Mouse (Mus musculus) CH12F3 (cell line): ENCODE results near the gene Snx18.

Source experiments
- in situ Hi-C: fragments of 300-500 bp; cut with MboI; formaldehyde crosslinking; loops from 2 replicates; pipeline ENCODE4 v1.14.3; 2020; ENCODE audit warnings: low sequenced_read_pairs

The Snx18 gene

DNA sequence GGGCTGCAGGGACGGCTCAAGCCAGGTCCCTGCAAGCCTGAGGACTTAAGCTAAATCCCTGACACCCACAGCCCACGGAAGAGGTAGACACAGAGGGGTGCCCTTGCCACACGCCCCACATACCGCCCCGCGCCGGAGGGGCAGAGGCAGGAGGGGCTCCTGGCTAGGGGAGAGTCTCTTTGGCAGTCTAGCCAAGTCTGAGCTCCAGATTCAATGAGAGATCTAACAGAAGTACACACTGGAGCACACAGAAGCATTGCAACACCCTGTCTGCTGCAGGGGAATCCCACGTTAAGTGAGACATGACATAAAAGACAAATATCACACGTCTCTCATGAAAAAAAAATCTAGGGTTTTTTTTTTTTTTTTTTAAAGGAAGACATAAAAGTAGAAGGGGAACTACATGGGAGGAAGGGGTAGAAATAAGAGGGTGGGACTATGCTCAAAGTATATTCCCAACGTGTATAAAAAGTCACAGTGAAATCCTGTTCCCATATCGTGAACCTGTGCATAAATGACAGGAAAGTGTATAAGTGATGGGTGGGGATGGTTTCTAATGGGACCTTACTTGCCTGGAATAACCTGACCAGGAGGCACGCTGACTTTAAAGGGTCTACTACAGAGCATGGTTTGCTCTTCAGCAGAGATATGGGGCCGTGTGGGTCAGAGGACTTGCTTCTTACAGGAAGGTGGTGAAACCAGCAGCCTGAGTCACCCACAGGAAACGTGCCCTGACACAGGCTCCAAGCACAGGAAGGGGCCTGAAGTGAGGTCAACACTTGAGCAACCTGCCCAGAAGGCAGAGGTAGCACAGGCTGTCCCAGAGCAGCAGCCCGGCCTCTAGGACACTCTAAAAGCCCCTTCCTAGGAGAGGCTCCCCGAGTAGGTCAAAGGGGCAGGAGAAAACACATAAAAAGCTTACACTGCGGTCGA lies 17.6 kb downstream of the Snx18 start:
- in situ Hi-C loops, result no loop called here

- in situ Hi-C loops, result no loop called here
These were observed 18.4 kb downstream of the Snx18 start for GRCm38 (mm10) chr13:113599701-113600530.

DNA sequence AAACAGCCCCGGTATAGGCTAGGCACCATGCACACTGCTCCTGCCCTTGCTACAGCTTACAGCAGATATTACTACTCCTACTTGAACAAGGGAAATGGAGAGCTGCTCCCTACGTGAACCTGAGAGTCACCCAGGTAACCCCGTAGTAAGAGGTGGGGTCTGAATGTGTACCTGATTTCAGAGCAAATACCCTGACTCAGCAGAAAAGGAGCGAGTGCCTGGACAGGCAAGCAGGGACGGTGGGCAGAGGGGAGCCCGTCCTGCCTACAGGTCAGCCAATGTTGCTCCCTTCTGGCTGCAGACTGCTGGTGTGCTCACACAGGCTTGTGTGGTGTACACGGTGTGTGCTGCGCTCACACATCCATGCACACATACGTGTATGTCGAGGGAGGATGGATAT lies 20.7 kb downstream of the Snx18 start:
- in situ Hi-C loops, result no loop called here

DNA sequence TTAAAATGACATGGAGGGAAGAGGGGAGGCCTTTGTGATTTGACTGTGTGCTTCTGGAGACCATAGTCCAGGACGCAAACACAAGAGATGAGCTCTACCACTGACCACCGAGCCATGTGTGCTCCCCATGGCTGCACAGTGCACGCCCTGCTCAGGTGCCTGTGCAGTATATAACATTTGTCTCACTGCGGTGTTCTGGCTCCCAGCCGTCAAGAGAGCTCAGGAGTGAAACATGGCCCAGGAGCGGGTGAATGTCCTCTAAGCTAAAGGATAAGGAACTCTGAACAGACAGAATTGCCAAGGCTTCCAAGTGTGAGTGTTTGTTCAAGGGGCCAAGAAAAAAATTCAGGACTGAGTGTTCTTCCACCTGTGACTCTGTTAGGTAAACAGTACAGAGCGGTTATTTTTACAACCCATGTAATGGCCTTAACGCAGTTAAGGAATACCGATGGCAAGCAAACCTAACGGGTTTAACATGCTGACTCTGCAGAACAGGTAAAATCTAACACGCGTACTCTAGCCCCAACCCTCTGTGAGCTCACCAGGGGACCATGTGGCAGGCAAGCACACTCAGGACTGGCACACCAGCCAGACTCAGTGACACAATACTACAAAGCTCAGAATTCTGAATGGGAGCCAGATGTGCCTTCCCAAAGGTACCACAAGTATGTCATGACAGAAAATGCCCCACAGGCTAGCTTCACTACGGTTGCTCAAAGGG lies 21.4 kb downstream of the Snx18 start:
- in situ Hi-C loops, result no loop called here

DNA sequence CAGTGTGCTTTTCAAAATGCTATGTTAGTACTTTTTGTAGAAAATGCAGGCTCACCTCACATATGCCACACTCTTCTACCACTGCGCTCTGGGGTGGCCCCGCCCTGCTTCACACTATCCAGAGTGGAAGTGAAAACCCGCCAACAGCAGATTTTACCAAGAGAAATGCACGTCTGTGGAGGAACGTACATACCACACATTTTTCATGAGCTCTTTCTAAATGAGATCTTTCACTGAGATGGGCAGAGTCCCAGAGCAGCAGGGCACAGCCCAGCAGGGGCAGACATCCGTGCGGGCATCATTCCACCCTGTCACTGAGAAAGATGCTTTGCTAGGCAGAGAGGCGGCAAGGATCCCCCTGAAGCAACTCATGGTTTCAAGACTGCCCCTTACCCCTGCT lies 22.4 kb downstream of the Snx18 start:
- in situ Hi-C loops, result no loop called here

DNA sequence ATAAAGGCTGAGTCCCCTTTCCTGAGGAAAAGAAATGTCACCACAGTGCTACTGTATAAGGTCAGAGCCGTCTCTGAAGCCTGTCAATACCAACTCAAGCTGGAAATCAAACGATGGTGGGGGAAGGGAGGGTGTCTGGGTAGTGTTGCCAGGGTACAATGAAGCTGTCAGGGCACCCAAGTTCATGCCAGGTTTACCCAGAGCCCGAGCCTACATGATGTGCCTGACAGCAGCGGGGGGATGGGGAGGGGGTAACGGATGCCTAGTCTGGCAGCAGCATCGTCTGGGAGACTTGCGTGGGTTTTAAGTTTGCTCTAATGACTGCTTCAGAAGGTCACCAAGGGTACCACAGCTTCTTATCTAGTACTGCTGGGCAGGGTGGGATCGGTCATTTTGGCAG lies 23.1 kb downstream of the Snx18 start:
- in situ Hi-C loops, result no loop called here

DNA sequence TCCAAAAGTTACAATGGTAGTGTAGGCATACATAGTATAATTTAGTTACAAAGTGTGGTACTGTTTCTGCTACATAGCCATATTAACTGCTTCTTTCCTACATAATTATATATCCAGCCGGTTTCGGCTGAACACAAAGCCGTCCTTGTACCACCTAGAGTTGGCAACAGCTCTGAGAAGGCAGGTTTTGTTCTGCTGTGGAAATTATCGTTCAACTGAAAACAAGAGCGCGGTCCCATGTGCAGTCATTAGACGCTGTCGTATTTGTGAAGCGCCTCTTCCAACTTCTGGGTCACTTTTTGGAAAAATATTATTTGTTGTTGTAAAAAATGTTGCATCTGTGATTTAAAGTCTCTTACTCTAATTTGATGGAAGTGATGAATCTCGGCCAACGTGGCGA lies 24.0 kb downstream of the Snx18 start:
- in situ Hi-C loops, result no loop called here

GRCm38 (mm10) chr13:113593711-113594110 lies 24.7 kb downstream of the Snx18 start:
- in situ Hi-C loops, result no loop called here

- in situ Hi-C loops, result no loop called here
These were observed 25.6 kb downstream of the Snx18 start for GRCm38 (mm10) chr13:113592703-113593200.

DNA sequence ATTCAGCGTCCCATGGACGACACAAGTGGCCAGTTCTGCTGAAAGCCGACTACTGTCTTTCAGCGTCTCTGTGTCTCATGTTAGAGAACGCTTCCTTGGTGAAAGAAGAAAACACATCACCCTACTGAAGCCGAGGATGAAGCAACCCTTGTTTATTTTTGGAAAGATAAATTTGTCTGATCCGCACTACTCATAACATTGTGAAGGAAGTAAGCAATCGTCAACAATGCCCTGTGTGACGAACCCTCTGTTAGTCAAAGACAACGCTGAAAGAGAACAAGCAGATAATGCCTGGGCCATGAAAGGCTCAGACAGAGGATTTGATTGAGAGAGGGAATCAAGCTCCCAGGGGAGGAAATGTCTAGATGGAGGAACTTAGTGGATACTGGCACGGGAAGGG lies 27.0 kb downstream of the Snx18 start:
- in situ Hi-C loops, result no loop called here

- in situ Hi-C loops, result no loop called here
These were observed 28.1 kb downstream of the Snx18 start for GRCm38 (mm10) chr13:113590216-113590615.

DNA sequence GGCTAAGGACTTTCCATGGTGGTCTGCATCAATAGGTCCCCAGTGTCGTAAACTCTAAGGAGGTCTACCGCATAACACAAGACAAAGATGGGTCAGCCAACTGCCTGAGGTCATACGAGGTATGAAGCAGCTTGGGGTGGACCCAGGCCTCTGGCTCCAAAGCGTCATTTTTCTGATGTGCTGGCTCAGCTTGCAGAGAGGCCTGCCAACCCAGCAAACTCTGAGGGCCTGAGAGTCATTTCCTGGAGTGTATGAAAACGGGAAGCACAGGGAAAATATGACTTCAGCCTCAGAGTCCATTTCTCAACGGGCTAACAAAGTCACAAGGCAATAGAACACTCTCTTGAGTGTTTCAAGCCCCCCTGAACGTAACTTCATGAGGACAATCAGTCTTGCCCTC lies 28.9 kb downstream of the Snx18 start:
- in situ Hi-C loops, result no loop called here

GRCm38 (mm10) chr13:113587200-113587936 lies 31.0 kb downstream of the Snx18 start:
- in situ Hi-C loops, result no loop called here

DNA sequence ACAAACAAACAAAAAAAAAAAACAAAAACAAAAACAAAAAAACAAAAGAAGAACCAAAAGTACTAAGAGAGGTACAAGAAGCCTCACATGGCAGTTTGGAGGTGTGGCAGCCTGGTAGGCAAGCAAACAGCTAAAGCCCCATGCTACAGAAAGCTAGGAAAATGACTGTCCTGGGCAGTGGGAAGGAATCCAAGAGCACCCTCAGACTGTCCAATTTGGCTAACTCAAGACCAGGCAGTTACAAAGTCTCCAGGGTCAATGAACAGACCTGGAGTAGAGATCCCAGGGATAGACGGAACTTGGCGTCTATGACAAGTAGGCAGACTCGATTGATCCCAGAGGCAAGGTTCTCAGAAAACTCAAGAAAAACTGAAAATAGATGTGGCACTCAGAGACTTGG lies 32.8 kb downstream of the Snx18 start:
- in situ Hi-C loops, result no loop called here

- in situ Hi-C loops, result no loop called here
These were observed 33.9 kb downstream of the Snx18 start for GRCm38 (mm10) chr13:113584431-113584830.

GRCm38 (mm10) chr13:113583563-113583962 lies 34.8 kb downstream of the Snx18 start:
- in situ Hi-C loops, result no loop called here

DNA sequence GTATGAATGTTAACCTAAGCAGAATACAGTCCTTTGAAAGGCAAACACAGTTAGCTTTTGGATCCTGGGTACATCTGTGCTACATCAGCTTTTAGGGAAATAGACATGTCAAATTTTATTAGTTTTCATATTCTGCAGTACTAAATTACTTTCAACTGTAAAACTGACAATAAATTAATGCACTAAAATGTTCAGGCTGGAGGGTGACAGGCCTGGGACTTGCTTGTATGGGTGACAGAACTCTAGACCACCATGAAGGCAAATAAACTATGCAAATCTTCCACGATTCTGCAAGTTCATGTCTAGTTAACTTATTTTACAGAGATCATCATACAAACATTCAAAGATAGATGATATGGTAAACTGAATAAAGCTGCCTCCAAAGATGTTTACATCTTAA lies 36.3 kb downstream of the Snx18 start:
- in situ Hi-C loops, result no loop called here

- in situ Hi-C loops, result no loop called here
These were observed 36.9 kb downstream of the Snx18 start for GRCm38 (mm10) chr13:113581436-113581835.

DNA sequence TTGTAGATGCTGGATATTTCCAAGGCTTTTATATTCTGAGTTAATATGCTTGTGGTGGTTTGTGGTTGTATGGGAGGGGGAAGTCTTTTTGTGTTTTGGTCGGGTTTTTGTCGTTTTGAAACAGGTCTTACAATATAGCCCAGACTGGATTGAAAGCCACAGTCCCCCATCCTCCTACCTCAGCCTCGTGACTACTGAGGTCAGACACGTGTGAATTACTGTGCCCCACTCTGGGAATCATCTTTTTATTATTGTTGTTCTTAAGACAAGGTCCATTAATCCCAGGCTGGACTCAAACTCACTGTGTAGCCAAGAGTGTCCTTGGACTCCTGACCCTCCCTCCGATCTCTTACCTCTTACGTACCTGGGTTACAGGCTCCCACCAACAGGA lies 38.0 kb downstream of the Snx18 start:
- in situ Hi-C loops, result no loop called here

- in situ Hi-C loops, result no loop called here
These were observed 38.5 kb downstream of the Snx18 start for GRCm38 (mm10) chr13:113579788-113580399.
